Mouse (Mus musculus) embryonic fibroblast, embryonic 13.5 days (primary cell): ENCODE data around the gene Fbxo24.

Experiments used
- CTCF ChIP-seq: IDR thresholded peaks from 2 replicates; pipeline ENCODE4 v1.5.1; 2011; ENCODE audit warnings: mild to moderate bottlenecking, control low read depth, low read length, moderate library complexity, borderline replicate concordance; ENCODE audit not compliant: insufficient read depth
- POLR2A ChIP-seq: IDR thresholded peaks from 2 replicates; pipeline ENCODE4 v1.6.1; 2011; ENCODE audit warnings: low read depth, mild to moderate bottlenecking, control low read depth, low read length, moderate library complexity

- no peak for TF ChIP-seq CTCF
- no peak for TF ChIP-seq POLR2A
These were observed 19.2 kb upstream of the Fbxo24 start for GRCm38 (mm10) chr5:137647827-137648601.
